Comparison of ENCODE assay signal across 8 mouse cellular contexts in genomic region chr7:80340793-80341192, GRCm38 (mm10). TPM values are rescaled to one million over a fixed set of nuclear protein-coding genes. Genes with fewer than 3 reads are reported as not detected.
DNase-seq lines count a peak whose midpoint lies in the region; ATAC-seq lines count a peak whose summit lies in the region.

TSS of gene Unc45a (minus strand) at chr7:80341005.

- peak; percentile 64 for ATAC-seq in megakaryocyte, adult 5-6 weeks (ENCODE audit: poor library complexity, severe bottlenecking)

- intact Hi-C loops in gastrocnemius, postnatal 14 days (cut with DNase I; ENCODE audit: low total_unique reads): loop anchor here (2.0 kb wide), 1 partner anchor 30 kb away; the partner anchor contains the start of gene Man2a2

- DNase-seq in left cerebral cortex, adult 18-20 months (ENCODE audit: low spot score in 2 of 2): peak; percentile 63
- no peak for DNase-seq in left cerebral cortex, adult 11 months (ENCODE audit: low spot score)
- peak; percentile 86 for DNase-seq in embryo, embryonic 10.5 days (ENCODE audit: low spot score)
- DNase-seq in gastrocnemius, postnatal 14 days: peak; percentile 69
- peak; percentile 44 for DNase-seq in hindlimb bud, embryonic 11.5 days (ENCODE audit: extremely low spot score, low read depth, low spot score)
- peak in 1 of 2 experiments; percentile 50 for DNase-seq in left cerebral cortex, adult 8-10 months (ENCODE audit: low spot score in 2 of 2)
- DNase-seq in right cerebral cortex, postnatal 14 days: peak; percentile 57

RNA-seq across cellular contexts. Expression of gene Unc45a, which starts in this region (rescaled TPM):
- total RNA-seq in left cerebral cortex, adult 18-20 months (2021): 10 to 100 TPM; 38.0 to 40.4 TPM
- 10 to 100 TPM; 11.7 to 12.1 TPM for total RNA-seq in gastrocnemius, postnatal 14 days (2021)
- 10 to 100 TPM; 40.2 to 43.7 (median 42.4) TPM for total RNA-seq in left cerebral cortex, adult 8-10 months (2022)
- 4.1 and 4.7 TPM in 2 replicates for total RNA-seq in megakaryocyte, adult 5-6 weeks (2015)
- total RNA-seq in megakaryocyte, adult 5-6 weeks (2017): 7.2 and 13.0 TPM in 2 replicates
